Mouse (Mus musculus): ENCODE results near the gene Nrxn1. TPM values are rescaled to one million over a fixed set of nuclear protein-coding genes. Genes with fewer than 3 reads are reported as not detected.

Nrxn1 gene
- polyA plus RNA-seq, 2 experiments, result 6.3 to 12.2 TPM

DNA sequence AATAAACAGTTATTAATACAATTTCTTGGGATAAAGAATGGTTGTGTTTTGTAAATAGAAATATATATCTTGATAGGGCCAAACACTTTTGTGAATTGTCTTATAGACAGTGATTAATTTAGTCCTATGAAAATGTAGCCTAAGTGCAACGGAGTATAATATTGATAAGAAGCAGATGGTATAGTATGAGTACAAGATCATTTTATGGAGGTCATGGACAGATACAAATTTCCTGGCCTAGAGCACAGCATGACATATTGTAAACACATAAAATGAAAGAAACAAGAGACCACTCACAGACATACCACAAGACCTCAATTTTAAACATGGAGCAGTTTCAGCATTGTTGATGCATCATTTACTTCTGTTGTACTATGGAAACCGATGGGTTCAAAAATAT, 890.1 kb downstream of the Nrxn1 start:
- H3K9ac ChIP-seq (ENCODE audit: low read depth, low read length, severe bottlenecking), result no peak overlapping the region
- no peaks in the 10 kb centered on the region for H3K9me3 ChIP-seq (ENCODE audit: control insufficient read depth, low read length)
- no peak overlapping the region for H3K27ac ChIP-seq (replicated peaks; ENCODE audit: low read depth, low read length)
- H3K36me3 ChIP-seq (ENCODE audit: control insufficient read depth, insufficient read depth, low read length), result no peaks in the 10 kb centered on the region
- 62% methylated on average over 2 of the region's 2 CpGs for WGBS
- no peak overlapping the region for H3K4me3 ChIP-seq (replicated peaks; ENCODE audit: low read length)
- DNase-seq (ENCODE audit: low spot score), result no peak
- H3K27me3 ChIP-seq (ENCODE audit: control insufficient read depth, insufficient read depth, low read length), result no peaks in the 10 kb centered on the region
- TF ChIP-seq POLR2A (IDR thresholded peaks at IDR 0.05; ENCODE audit: borderline replicate concordance, extremely low read depth, insufficient read depth, insufficient read length), result no peak
- H3K4me2 ChIP-seq (replicated peaks; ENCODE audit: low read depth, low read length, severe bottlenecking), result no peak overlapping the region
- H3K4me1 ChIP-seq (ENCODE audit: control insufficient read depth, insufficient read depth, low read length), result no peaks in the 10 kb centered on the region
- ATAC-seq (ENCODE audit: low FRiP score, low read depth), result no peak

DNA sequence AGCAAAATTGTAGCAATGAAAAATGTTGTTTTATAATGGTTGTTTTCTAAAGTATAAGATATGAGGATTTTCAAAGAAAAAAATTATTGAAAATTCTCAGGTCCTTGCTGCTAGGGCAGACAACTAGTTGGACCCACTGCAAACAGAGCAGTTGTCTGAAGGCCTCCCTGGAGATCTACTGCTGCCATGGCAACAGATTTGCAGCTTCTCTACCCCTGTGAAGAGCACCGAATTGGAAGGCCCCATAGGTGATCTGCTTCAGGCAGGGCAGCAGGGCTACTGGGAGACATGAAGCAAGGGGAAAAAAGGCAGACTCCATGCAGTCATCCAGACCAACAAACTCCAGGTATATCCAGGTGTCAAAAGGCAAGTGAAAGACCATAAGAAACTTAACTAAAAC, 896.1 kb downstream of the Nrxn1 start:
- H3K4me3 ChIP-seq (replicated peaks; ENCODE audit: low read length), result no peak overlapping the region
- H3K36me3 ChIP-seq (ENCODE audit: control insufficient read depth, insufficient read depth, low read length), result no peaks in the 10 kb centered on the region
- TF ChIP-seq POLR2A (IDR thresholded peaks at IDR 0.05; ENCODE audit: borderline replicate concordance, extremely low read depth, insufficient read depth, insufficient read length), result no peak
- WGBS, result 8% methylated on average over 1 of the region's 1 CpGs
- H3K4me2 ChIP-seq (replicated peaks; ENCODE audit: low read depth, low read length, severe bottlenecking), result no peak overlapping the region
- DNase-seq (ENCODE audit: low spot score) (no peak), ATAC-seq (ENCODE audit: low FRiP score, low read depth) (no peak)
- no peaks in the 10 kb centered on the region for H3K27me3 ChIP-seq (ENCODE audit: control insufficient read depth, insufficient read depth, low read length)
- H3K9me3 ChIP-seq (ENCODE audit: control insufficient read depth, low read length), result no peaks in the 10 kb centered on the region
- H3K27ac ChIP-seq (replicated peaks; ENCODE audit: low read depth, low read length), result no peak overlapping the region
- H3K9ac ChIP-seq (ENCODE audit: low read depth, low read length, severe bottlenecking), result no peak overlapping the region
- H3K4me1 ChIP-seq (ENCODE audit: control insufficient read depth, insufficient read depth, low read length), result no peaks in the 10 kb centered on the region

GRCm38 (mm10) chr17:90141602-90142001, 951.3 kb downstream of the Nrxn1 start:
- H3K4me3 ChIP-seq (replicated peaks; ENCODE audit: low read length), result no peak overlapping the region
- no peaks in the 10 kb centered on the region for H3K27me3 ChIP-seq (ENCODE audit: control insufficient read depth, insufficient read depth, low read length)
- no peak overlapping the region for H3K27ac ChIP-seq (replicated peaks; ENCODE audit: low read depth, low read length)
- no peak overlapping the region for H3K9ac ChIP-seq (ENCODE audit: low read depth, low read length, severe bottlenecking)
- WGBS, result 60% methylated on average over 4 of the region's 4 CpGs
- H3K4me2 ChIP-seq (replicated peaks; ENCODE audit: low read depth, low read length, severe bottlenecking), result no peak overlapping the region
- no peak for TF ChIP-seq POLR2A (IDR thresholded peaks at IDR 0.05; ENCODE audit: borderline replicate concordance, extremely low read depth, insufficient read depth, insufficient read length)
- ATAC-seq (ENCODE audit: low FRiP score, low read depth) (no peak), DNase-seq (ENCODE audit: low spot score) (peak; percentile 5)
- no peaks in the 10 kb centered on the region for H3K36me3 ChIP-seq (ENCODE audit: control insufficient read depth, insufficient read depth, low read length)
- no peaks in the 10 kb centered on the region for H3K4me1 ChIP-seq (ENCODE audit: control insufficient read depth, insufficient read depth, low read length)
- H3K9me3 ChIP-seq (ENCODE audit: control insufficient read depth, low read length), result no peaks in the 10 kb centered on the region

DNA sequence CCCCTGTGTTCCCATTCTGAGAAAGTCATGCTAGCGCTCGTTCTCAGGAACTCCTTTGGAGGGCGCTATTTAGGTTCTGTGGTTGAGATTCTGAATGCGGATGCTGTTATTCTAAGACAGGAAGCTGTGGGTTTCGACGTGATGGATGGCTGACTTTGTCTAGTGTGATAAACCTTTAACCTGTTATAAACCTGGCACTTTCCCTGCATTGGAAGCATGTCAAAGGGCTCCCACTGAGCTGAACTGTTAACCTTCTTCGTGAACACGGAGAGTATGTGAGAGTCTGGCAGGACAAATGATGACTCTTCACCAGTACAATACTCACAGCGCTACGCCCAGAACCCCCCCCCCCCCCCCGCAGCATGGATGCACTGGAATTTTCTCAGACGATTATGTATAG, 962.0 kb downstream of the Nrxn1 start:
- no peaks in the 10 kb centered on the region for H3K9me3 ChIP-seq (ENCODE audit: control insufficient read depth, low read length)
- H3K9ac ChIP-seq (ENCODE audit: low read depth, low read length, severe bottlenecking), result no peak overlapping the region
- 81% methylated on average over 11 of the region's 12 CpGs for WGBS
- H3K4me2 ChIP-seq (replicated peaks; ENCODE audit: low read depth, low read length, severe bottlenecking), result no peak overlapping the region
- ATAC-seq (ENCODE audit: low FRiP score, low read depth) (no peak), DNase-seq (ENCODE audit: low spot score) (no peak)
- no peak overlapping the region for H3K27ac ChIP-seq (replicated peaks; ENCODE audit: low read depth, low read length)
- H3K4me1 ChIP-seq (ENCODE audit: control insufficient read depth, insufficient read depth, low read length), result no peaks in the 10 kb centered on the region
- no peaks in the 10 kb centered on the region for H3K36me3 ChIP-seq (ENCODE audit: control insufficient read depth, insufficient read depth, low read length)
- H3K4me3 ChIP-seq (replicated peaks; ENCODE audit: low read length), result no peak overlapping the region
- no peaks in the 10 kb centered on the region for H3K27me3 ChIP-seq (ENCODE audit: control insufficient read depth, insufficient read depth, low read length)
- TF ChIP-seq POLR2A (IDR thresholded peaks at IDR 0.05; ENCODE audit: borderline replicate concordance, extremely low read depth, insufficient read depth, insufficient read length), result no peak

- Histone ChIP-seq H3K4me1 (ENCODE audit: control insufficient read depth, insufficient read depth, low read length) (no peaks in the 10 kb centered on the region), H3K4me3 (replicated peaks; ENCODE audit: low read length) (no peak overlapping the region), H3K27ac (replicated peaks; ENCODE audit: low read depth, low read length) (no peak overlapping the region), H3K4me2 (replicated peaks; ENCODE audit: low read depth, low read length, severe bottlenecking) (no peak overlapping the region), H3K36me3 (ENCODE audit: control insufficient read depth, insufficient read depth, low read length) (no peaks in the 10 kb centered on the region), H3K27me3 (ENCODE audit: control insufficient read depth, insufficient read depth, low read length) (no peaks in the 10 kb centered on the region), H3K9ac (ENCODE audit: low read depth, low read length, severe bottlenecking) (no peak overlapping the region), H3K9me3 (ENCODE audit: control insufficient read depth, low read length) (no peaks in the 10 kb centered on the region)
- no peak for TF ChIP-seq POLR2A (IDR thresholded peaks at IDR 0.05; ENCODE audit: borderline replicate concordance, extremely low read depth, insufficient read depth, insufficient read length)
- DNase-seq (ENCODE audit: low spot score) (no peak), ATAC-seq (ENCODE audit: low FRiP score, low read depth) (no peak)
- 84% methylated on average over 2 of the region's 2 CpGs for WGBS
Measured at GRCm38 (mm10) chr17:90129183-90129582, 963.7 kb downstream of the Nrxn1 start.

- ATAC-seq (ENCODE audit: low FRiP score, low read depth) (no peak), DNase-seq (ENCODE audit: low spot score) (no peak)
- Histone ChIP-seq H3K4me1 (ENCODE audit: control insufficient read depth, insufficient read depth, low read length) (no peaks in the 10 kb centered on the region), H3K9ac (ENCODE audit: low read depth, low read length, severe bottlenecking) (no peak overlapping the region), H3K36me3 (ENCODE audit: control insufficient read depth, insufficient read depth, low read length) (no peaks in the 10 kb centered on the region), H3K27ac (replicated peaks; ENCODE audit: low read depth, low read length) (no peak overlapping the region), H3K4me2 (replicated peaks; ENCODE audit: low read depth, low read length, severe bottlenecking) (no peak overlapping the region), H3K27me3 (ENCODE audit: control insufficient read depth, insufficient read depth, low read length) (no peaks in the 10 kb centered on the region), H3K9me3 (ENCODE audit: control insufficient read depth, low read length) (no peaks in the 10 kb centered on the region), H3K4me3 (replicated peaks; ENCODE audit: low read length) (no peak overlapping the region)
- no peak for TF ChIP-seq POLR2A (IDR thresholded peaks at IDR 0.05; ENCODE audit: borderline replicate concordance, extremely low read depth, insufficient read depth, insufficient read length)
- 85% methylated on average over 1 of the region's 1 CpGs for WGBS
Measured at GRCm38 (mm10) chr17:90127561-90127960, 965.3 kb downstream of the Nrxn1 start.
